Mouse (Mus musculus): ENCODE results near the gene Ghdc.

- TF ChIP-seq GATA1 (IDR thresholded peaks at IDR 0.05; ENCODE audit: borderline replicate concordance, low read length): no peak
- TF ChIP-seq FLI1 (IDR thresholded peaks at IDR 0.05; ENCODE audit: low read length): no peak
Observed at GRCm38 (mm10) chr11:100785774-100786173, 15.0 kb upstream of the Ghdc start.

Measured in megakaryocyte, embryonic 14.5 days (primary cell).